Mouse (Mus musculus) monocyte, adult 5-6 weeks (primary cell): Measurements from ENCODE around the gene Cobll1. TPM values are rescaled to one million over a fixed set of nuclear protein-coding genes. Genes with fewer than 3 reads are reported as not detected.

Experiments
- ATAC-seq: fragments of 153-309, 156-312 bp; replicated peaks from 2 replicates; pipeline ENCODE4 v1.8.0; 2017; ENCODE audit warnings: mild to moderate bottlenecking; ENCODE audit not compliant: low TSS enrichment, insufficient number of reproducible peaks, severe bottlenecking, poor library complexity, low FRiP score
- total RNA-seq: library from RNA; stranded (forward); fragments of 200-1000, 200-491, 200-594 nt; gene quantifications from 3 replicates; pipeline ENCODE4 v1.2.3, GENCODE M21; 2017

The Cobll1 gene
- total RNA-seq, 1 experiment from 2014 or later, result 3.8 TPM

DNA sequence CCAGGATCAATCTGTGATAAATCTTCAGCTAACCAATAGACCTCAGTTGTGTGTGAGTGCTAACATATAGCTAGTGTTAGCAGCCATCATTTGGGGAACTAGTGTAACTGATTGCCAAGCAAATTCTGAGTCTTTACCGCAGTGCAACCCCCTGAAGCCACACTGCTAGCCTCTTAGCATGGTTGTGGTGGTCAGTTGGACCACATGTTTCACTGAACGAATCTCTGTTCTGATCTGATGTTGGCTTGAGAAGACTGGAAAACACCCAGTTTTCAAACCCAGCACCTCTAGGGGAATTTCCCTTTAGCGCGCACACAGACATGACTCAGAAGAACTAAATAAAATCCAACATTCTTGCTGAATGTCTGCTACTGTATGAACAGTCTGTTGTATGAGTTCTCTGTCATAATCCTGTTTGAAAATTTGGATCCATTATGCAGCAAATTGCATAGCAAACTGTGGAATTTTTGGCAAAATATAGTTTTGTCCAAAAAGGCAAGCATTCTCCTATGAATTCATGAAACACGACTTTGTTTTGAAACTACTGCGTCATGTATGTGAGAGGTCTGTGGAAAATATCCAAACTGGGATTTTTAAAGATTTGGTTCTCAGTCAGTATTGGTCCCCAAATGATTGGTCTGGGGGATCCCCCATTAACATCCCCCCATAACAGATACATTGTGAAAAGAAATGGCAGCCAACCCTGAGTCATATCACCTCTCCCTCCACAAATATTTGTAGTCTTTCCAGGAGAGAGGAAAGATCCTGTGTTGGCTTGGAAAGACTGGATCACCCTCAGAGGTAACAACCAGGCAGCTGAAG, 186.8 kb downstream of the Cobll1 start:
- ATAC-seq, result no peak

DNA sequence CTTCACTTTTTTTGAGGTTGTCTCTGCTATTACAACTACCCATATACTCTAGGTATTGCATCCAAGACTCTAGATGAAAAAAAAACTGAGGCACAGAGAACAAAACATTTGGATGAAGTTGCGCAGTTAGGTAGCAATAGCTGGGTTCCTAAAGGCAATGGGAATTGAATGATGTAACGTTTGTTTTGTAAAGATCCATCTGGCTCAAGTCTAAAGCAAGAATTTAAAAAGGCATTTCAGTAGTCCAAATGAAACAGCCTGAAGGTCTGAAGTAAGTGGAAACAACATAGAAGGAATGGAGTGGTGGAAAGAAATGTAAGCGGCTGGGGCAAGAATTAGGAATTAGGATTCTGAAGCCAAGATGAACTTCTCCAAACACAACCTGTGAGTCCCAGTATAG, 188.4 kb downstream of the Cobll1 start:
- ATAC-seq, result no peak

DNA sequence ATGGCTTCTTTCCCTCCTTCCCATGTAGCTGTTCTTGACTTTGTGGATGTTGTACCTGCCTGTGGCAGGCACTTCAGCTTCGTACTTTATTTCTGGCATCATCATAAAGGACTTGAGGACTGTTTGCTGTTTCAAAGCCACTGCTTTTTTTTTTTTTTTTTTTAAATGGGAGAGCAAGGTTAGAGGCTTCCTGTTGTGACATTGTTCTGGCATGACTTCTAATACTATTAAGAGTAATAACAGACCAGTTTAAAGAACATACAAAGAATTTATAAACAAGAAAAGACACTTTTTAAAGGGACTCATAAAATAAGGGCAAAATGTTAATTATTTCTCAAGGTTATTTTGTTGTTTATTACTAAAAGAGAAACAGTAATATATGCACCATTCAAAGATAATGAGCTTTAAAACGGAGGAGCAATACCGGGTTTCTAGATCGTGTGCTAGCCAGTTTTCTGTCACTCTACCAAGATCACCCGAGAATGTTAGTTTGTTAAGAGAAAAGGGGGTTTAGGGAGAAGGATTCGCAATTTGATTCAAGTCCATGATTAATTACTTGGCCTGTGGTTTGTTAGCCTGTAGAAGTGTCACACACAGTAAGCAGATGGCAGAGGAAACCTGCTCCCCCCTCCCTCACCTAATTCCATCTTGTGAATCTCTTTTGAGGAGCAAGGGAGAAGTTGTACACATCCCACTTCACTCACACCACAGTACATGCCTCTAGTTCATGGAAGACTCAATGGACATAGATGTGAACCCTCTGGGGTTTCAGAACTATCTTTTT, 190.8 kb downstream of the Cobll1 start:
- no peak for ATAC-seq

Other genes with a start within 250 kb of the Cobll1 start
- 0.19 TPM in 1 of 3 replicates, not detected in the others for gene Grb14, start 214.4 kb downstream of the Cobll1 start, total RNA-seq
- 0.39 TPM in 1 of 3 replicates, not detected in the others for gene Slc38a11, start 124.6 kb upstream of the Cobll1 start, total RNA-seq